Mouse (Mus musculus): ENCODE results near the gene Cbfa2t3. TPM values are rescaled to one million over a fixed set of nuclear protein-coding genes. Genes with fewer than 3 reads are reported as not detected.

Gene Cbfa2t3
- total RNA-seq (2021), result 10 to 100 TPM; 11.3 to 12.0 TPM
- long read RNA-seq, experiment 1, partial matches to known transcripts, result 6 of 9 reads
- long read RNA-seq, experiment 1, other reads (novel, unspliced or antisense), result 2 of 9 reads
- long read RNA-seq, experiment 2, partial matches to known transcripts, result 6 of 12 reads
- long read RNA-seq, experiment 2, other reads (novel, unspliced or antisense), result 4 of 12 reads

GRCm38 (mm10) chr8:122699005-122699492 lies at the start of gene Cbfa2t3:
Gene Cbfa2t3 (minus strand): TSS chr8:122699109.
- DNase-seq (ENCODE audit: low spot score in 2 of 2), result no peak

DNA sequence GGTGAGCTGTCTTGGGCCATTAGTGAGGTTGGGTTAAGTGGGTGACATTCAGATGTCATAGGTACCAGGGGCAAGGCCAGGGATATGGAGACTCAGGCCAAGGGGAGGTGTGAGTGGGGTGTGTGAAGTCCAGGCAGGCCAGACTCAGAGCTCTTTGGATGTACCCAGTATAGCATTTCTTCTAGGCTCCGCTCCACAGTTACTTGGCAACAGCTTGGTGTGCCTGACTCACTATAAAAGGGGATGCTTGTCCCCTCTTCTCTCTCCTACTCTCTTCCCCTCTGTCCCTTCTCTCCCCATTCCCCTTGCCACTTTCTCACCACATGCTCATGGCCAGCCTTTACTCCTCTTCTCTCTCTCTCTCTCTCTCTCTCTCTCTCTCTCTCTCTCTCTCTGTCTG lies 48.9 kb upstream of the Cbfa2t3 start:
- no peak for DNase-seq (ENCODE audit: low spot score in 2 of 2)

DNA sequence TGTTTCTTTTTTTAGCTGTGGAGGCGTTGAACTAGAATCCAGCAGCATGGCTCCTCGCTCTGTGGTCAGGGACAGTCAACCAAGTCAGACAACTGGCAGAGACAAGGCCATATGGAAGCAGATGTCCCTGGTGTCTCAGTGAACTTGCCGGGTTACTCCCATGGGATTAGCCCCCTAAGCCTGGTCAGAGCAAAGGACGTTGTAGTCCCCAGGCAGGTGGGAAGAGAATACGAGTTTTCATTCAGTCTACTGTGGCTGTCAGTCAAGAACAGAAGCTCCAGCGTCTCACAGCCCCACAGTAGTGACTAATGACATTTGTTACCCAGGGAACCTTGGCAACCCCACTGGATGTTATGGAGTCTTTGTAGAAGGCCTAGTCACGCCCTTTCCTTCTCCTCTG lies 47.5 kb upstream of the Cbfa2t3 start:
- no peak for DNase-seq (ENCODE audit: low spot score in 2 of 2)

DNA sequence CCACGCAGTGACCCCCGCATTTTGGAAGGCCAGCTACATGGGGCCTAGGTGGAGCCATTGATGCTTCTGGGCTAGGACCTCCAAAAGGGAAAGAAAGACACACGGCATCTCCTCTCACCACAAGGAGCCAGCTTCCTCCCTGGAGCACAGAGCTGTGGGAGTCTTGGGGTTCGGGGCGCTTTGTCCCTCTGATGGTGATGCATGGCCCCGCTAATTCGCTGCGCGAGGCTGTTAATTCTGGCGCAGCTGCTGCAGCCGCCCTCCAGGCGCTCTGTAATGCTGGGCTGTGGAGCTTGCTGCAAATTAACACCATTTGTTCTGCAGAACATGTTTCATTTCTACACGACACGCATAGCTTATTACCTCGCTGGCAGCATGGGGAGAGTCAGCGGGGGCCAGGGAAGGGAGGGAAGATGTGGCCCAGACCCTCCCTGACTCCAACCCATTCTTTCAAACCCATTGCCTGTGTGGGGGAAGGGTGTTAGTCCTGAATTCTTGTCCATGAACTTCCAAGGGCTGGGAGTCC lies 46.9 kb upstream of the Cbfa2t3 start:
- no peak for DNase-seq (ENCODE audit: low spot score in 2 of 2)

GRCm38 (mm10) chr8:122745022-122745749 lies 46.3 kb upstream of the Cbfa2t3 start:
- no peak for DNase-seq (ENCODE audit: low spot score in 2 of 2)

DNA sequence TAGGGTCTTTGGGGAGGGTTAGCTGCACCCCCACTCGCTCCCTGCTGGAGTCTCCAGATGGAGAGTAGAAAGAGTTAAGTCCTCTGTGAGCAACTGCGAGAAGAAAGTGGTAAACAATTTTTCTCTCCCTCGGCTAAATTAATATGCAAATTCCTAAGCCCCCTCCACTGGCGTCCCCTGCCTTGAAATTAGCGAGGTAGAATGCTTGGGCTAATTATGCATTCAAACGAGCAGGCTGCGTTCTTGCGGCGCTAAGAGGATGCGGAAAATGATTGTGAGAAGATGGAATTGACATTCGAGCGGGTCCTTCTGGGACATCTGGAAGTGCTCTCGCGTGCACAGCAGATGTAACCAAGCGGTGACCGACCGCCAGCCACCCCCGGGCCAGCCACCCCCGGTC lies 43.6 kb upstream of the Cbfa2t3 start:
- DNase-seq (ENCODE audit: low spot score in 2 of 2), result no peak

GRCm38 (mm10) chr8:122739102-122739725 lies 40.3 kb upstream of the Cbfa2t3 start:
- no peak for DNase-seq (ENCODE audit: low spot score in 2 of 2)

GRCm38 (mm10) chr8:122737886-122738285 lies 39.0 kb upstream of the Cbfa2t3 start:
- no peak for DNase-seq (ENCODE audit: low spot score in 2 of 2)

DNA sequence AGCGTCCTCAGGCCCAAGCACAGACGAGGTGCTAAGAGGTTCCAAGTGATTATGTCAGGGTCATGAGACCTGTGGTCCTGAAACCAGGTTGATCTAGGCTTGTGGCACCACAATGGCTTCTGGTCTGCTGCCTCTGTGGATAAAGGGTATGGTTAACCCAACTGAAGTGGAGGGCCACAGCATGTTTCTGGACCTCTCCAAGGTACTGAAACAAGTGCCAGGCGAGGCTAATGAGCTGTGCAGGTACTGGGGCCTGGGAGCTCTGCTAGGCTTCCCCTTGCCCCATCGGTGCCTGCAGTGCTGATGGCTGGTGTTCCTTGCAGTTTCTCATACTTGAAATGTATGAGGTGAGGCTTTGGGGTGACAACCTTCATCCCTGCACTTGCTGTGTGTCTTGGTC lies 38.2 kb upstream of the Cbfa2t3 start:
- no peak for DNase-seq (ENCODE audit: low spot score in 2 of 2)

DNA sequence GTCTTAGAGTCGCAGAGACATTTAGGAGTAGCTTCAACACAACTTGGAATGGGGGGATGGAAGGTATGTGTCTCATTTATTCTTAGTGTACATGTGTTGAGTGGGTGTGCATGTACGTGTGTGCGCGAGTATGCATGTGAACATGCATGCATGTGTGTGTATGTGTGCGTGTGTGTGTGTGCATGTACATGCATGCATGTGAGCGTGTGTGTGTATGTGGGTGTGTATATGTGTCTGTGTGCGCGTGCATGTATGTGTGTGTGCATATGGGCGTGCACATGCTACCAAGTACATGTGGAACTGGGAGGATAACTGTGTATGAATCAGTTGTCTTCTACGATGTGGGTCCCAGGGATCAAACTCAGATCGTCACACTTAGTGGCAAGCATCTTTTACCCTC lies 37.7 kb upstream of the Cbfa2t3 start:
- DNase-seq (ENCODE audit: low spot score in 2 of 2), result no peak

GRCm38 (mm10) chr8:122735542-122736473 lies 36.9 kb upstream of the Cbfa2t3 start:
- no peak for DNase-seq (ENCODE audit: low spot score in 2 of 2)

DNA sequence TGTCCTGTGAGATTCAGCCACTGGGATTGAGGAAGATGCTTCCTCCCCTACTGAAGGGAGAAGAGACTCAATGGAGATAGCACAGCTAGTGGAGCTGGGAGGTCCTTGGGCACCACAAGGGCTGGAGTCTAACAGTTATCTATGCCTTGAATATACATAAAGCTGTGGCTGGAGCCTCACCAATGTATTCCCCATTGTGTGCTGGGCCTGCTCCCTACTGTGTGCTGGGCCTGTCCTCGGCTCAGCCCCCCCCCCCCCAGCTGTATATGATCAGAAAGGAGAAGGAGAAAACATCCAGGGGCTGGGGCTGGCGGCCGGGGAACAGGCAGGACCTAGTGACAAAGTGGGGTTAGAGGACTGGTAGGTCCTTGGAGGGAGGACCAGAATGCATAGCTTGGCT lies 36.2 kb upstream of the Cbfa2t3 start:
- no peak for DNase-seq (ENCODE audit: low spot score in 2 of 2)

GRCm38 (mm10) chr8:122728630-122729029 lies 29.7 kb upstream of the Cbfa2t3 start:
- no peak for DNase-seq (ENCODE audit: low spot score in 2 of 2)

DNA sequence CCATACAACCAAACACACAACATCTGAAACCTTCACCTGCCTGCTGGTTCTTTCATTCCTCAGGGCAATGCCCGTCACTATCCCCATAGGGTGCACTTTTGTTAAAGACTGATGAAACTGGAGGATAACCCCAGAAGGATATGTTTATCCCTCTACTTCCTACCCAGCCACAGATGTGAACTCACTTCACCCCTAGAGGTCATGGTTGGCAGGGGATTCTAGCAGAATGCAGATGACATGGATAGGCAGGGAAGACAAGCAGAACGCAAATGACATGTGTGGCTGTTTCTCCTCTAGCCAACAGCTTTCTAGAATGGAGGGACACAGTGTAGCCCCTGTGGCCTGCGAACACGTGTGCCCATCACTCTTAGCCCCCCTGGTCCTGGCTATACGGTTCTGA lies 28.5 kb upstream of the Cbfa2t3 start:
- DNase-seq (ENCODE audit: low spot score in 2 of 2), result no peak

DNA sequence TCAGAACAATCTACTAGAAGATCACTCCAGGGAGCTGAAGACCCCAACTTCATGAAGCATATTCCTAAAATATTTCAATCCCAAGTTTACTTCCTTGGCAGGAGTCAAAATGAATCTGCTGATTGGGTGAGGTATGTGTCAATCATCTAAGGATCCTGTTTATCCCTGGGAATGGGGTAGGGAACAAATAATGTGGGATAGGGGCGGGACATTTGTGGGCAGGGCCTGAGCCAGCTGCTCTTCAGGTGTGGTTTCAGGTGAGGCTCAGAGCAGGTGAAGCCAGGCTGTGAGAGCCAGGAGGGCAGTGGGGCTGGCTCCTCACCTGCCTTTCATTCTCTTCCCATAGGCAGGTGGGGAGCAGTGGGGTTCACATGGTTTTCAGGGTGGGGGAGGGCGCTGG lies 27.9 kb upstream of the Cbfa2t3 start:
- no peak for DNase-seq (ENCODE audit: low spot score in 2 of 2)

DNA sequence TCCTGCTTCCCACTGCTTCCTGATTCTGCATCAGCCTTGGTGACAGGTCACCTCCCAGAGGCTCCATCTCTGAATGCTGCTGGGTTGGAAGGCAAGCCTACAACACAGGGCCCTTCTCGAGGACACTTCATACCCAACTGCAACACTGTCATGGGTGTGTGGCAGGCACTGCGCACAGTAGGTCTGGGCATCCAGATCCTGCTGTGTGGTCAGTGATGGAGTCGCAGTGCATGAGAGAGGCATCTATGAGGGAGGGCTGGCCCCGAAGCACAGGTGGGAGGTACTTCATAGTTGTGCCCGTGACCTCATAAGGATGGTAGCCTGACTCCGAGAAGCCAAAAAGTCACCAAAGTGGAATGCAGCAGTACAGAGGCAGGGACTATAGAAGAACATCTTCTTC lies 26.3 kb upstream of the Cbfa2t3 start:
- DNase-seq (ENCODE audit: low spot score in 2 of 2), result no peak

DNA sequence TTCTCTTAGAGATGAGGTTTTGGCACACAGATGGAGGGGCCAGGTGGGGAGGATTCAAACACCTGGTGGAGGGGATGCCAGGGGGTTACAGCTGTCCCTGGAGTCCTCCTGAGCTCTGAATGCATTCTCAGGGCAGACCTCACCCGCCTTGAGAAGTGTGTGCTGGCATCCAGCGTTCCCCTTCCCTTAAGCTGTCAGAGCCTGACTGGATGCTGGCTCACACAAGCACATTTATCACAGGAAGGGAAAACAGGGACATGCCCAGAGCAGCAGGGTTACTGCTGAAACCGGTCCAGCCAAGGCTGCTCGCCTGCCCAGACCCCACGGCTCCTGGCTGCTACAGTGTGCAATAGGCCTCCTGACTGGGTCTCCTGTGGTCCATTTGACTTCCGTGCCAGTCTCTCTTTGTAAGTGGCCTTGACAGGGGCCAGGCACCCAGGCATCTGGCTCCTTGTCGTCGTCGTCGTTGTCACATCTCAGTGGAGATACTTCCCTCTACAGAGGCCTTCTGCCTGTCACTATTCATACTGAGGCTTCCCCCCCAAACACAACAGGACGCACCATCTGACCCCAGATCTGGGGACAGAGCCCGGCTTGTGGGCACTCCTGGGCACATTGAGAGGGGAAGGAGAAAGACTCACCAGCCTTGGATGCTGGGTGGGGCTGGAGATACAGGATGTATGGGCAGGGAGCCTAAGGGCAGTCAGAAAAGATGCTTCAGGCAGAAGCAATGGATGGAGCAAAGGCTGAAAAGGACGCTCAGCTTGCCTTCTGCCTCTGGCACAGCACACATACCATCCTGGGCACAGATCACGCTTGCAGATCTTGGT lies 22.1 kb upstream of the Cbfa2t3 start:
- DNase-seq (ENCODE audit: low spot score in 2 of 2), result no peak

- DNase-seq (ENCODE audit: low spot score in 2 of 2), result no peak
Measured at GRCm38 (mm10) chr8:122720070-122720729, 21.3 kb upstream of the Cbfa2t3 start.

DNA sequence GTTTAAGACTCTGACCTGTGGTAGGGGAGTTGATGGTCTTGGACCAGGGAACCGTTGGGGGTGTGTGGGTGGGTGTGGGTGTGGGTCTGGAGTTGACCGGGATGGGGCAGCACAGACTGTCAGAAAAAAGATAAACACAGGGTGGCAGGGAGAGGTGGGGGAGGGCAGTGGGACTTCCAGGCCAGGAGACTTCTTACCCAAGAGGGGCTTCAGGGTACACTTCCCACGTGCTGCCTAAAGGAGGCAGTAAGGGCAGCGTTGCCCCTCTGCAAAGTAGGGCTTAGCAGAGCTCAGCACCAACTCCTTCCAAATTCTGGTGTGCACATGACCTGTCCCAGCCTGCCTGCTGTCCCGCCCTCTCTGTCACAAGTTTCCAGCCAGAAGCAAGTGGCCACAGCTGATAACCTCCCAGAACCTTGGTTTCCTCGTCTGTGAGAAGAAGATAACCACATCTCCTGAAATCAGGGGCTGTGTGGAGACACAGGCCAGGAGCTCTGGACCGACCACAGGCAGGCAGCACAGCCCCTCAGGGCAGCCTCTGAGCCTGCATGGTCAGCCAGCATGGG lies 20.7 kb upstream of the Cbfa2t3 start:
- DNase-seq (ENCODE audit: low spot score in 2 of 2), result no peak

All from adrenal gland, postnatal 4 days (tissue).